Mouse (Mus musculus): ENCODE measurements around the gene Vwa5b1. TPM values are rescaled to one million over a fixed set of nuclear protein-coding genes. Genes with fewer than 3 reads are reported as not detected.

Gene Vwa5b1
- polyA plus RNA-seq, 1 experiment from 2014 or later = 0.14 TPM

Other genes with a start within 250 kb of the Vwa5b1 start
- 0.16 TPM in 1 of 2 replicates, not detected in the other for gene Fam43b, start 239.4 kb downstream of the Vwa5b1 start, polyA plus RNA-seq (2016; fragmentation: Nextera tagmentation; extraction: Ambion mirVana)
- 22.2 and 24.9 TPM in 2 replicates for gene Mul1, start 201.2 kb downstream of the Vwa5b1 start, polyA plus RNA-seq (2016; fragmentation: Nextera tagmentation; extraction: Ambion mirVana)
- 0.38 and 0.70 TPM in 2 replicates for gene Camk2n1, start 181.6 kb downstream of the Vwa5b1 start, polyA plus RNA-seq (2016; fragmentation: Nextera tagmentation; extraction: Ambion mirVana)
- gene Pla2g2c, start 88.9 kb upstream of the Vwa5b1 start, polyA plus RNA-seq (2016; fragmentation: Nextera tagmentation; extraction: Ambion mirVana) = 0.31 and 0.49 TPM in 2 replicates
- gene Ubxn10, start 101.3 kb upstream of the Vwa5b1 start, polyA plus RNA-seq (2016; fragmentation: Nextera tagmentation; extraction: Ambion mirVana) = 1.0 and 1.3 TPM in 2 replicates
- 0.20 TPM in 1 of 2 replicates, not detected in the other for gene Pla2g2f, start 121.7 kb upstream of the Vwa5b1 start, polyA plus RNA-seq (2016; fragmentation: Nextera tagmentation; extraction: Ambion mirVana)
- 0.19 TPM in 1 of 2 replicates, not detected in the other for gene Pla2g2d, start 139.9 kb upstream of the Vwa5b1 start, polyA plus RNA-seq (2016; fragmentation: Nextera tagmentation; extraction: Ambion mirVana)
- 0.91 and 2.1 TPM in 2 replicates for gene Pla2g5, start 227.6 kb upstream of the Vwa5b1 start, polyA plus RNA-seq (2016; fragmentation: Nextera tagmentation; extraction: Ambion mirVana)
- not detected in 2 replicates for gene Gm13030, start 238.1 kb upstream of the Vwa5b1 start, polyA plus RNA-seq (2016; fragmentation: Nextera tagmentation; extraction: Ambion mirVana)
- not detected in 2 replicates for gene Pla2g2e, start 242.1 kb upstream of the Vwa5b1 start, polyA plus RNA-seq (2016; fragmentation: Nextera tagmentation; extraction: Ambion mirVana)

Data from heart, embryonic 10.5 days (tissue).